Mouse (Mus musculus) cerebellum, postnatal 25 days (tissue): ENCODE data around the gene Vstm4.

Experiments used
- DNase-seq, 2 experiments: peaks; one replicate each; pipeline ENCODE4 v3.0.0; 2021; ENCODE audit warnings: mixed read lengths in 2 of 2

Gene Vstm4

GRCm38 (mm10) chr14:32859831-32860569 is 3.4 kb downstream of the Vstm4 start:
- DNase-seq = no peak

- no peak for DNase-seq
Measured at GRCm38 (mm10) chr14:32861149-32861581, 4.6 kb downstream of the Vstm4 start.

GRCm38 (mm10) chr14:32861656-32862055 is 5.1 kb downstream of the Vstm4 start:
- no peak for DNase-seq

GRCm38 (mm10) chr14:32865331-32865730 is 8.8 kb downstream of the Vstm4 start:
- DNase-seq = no peak

- no peak for DNase-seq
Measured at GRCm38 (mm10) chr14:32871963-32872362, 15.4 kb downstream of the Vstm4 start.

GRCm38 (mm10) chr14:32877549-32877948 is 21.0 kb downstream of the Vstm4 start:
- no peak for DNase-seq

GRCm38 (mm10) chr14:32880332-32880731 is 23.8 kb downstream of the Vstm4 start:
- no peak for DNase-seq

- DNase-seq = no peak
Measured at GRCm38 (mm10) chr14:32881693-32882092, 25.1 kb downstream of the Vstm4 start.

- peak; percentile 66 to 76 for DNase-seq
Measured at GRCm38 (mm10) chr14:32888876-32889674, 32.5 kb downstream of the Vstm4 start.

- DNase-seq = peak; percentile 51 to 60
Measured at GRCm38 (mm10) chr14:32894341-32894853, 37.8 kb downstream of the Vstm4 start.

- DNase-seq = no peak
Measured at GRCm38 (mm10) chr14:32894878-32895277, 38.3 kb downstream of the Vstm4 start.

- DNase-seq = peak; percentile 32 to 51
Measured at GRCm38 (mm10) chr14:32896896-32897295, 40.3 kb downstream of the Vstm4 start.

GRCm38 (mm10) chr14:32903203-32903602 is 46.6 kb downstream of the Vstm4 start:
- no peak for DNase-seq

GRCm38 (mm10) chr14:32906545-32906944 is 50.0 kb downstream of the Vstm4 start:
- no peak for DNase-seq

- no peak for DNase-seq
Measured at GRCm38 (mm10) chr14:32909112-32909511, 52.6 kb downstream of the Vstm4 start.

GRCm38 (mm10) chr14:32911187-32911586 is 54.6 kb downstream of the Vstm4 start:
- no peak for DNase-seq

- DNase-seq = no peak
Measured at GRCm38 (mm10) chr14:32915360-32915759, 58.8 kb downstream of the Vstm4 start.

GRCm38 (mm10) chr14:32917919-32918318 is 61.4 kb downstream of the Vstm4 start:
- no peak for DNase-seq

GRCm38 (mm10) chr14:32923871-32924270 is 67.3 kb downstream of the Vstm4 start:
- DNase-seq = no peak

- DNase-seq = no peak
Measured at GRCm38 (mm10) chr14:32931709-32932108, 75.2 kb downstream of the Vstm4 start.

GRCm38 (mm10) chr14:32932220-32932619 is 75.7 kb downstream of the Vstm4 start:
- no peak for DNase-seq

- DNase-seq = no peak
Measured at GRCm38 (mm10) chr14:32934064-32934463, 77.5 kb downstream of the Vstm4 start.

GRCm38 (mm10) chr14:32939217-32939616 is 82.7 kb downstream of the Vstm4 start:
- DNase-seq = no peak

GRCm38 (mm10) chr14:32947512-32947911 is 91.0 kb downstream of the Vstm4 start:
- no peak for DNase-seq
